Mouse (Mus musculus): ENCODE measurements around the gene Bag2.

- no peak for TF ChIP-seq CTCF (IDR thresholded peaks at IDR 0.05; ENCODE audit: borderline replicate concordance, extremely low read depth, insufficient read depth, insufficient read length)
- no peak for TF ChIP-seq POLR2A (IDR thresholded peaks at IDR 0.05; ENCODE audit: borderline replicate concordance, extremely low read depth, insufficient read depth, insufficient read length, poor library complexity, severe bottlenecking)
Observed at GRCm38 (mm10) chr1:33771621-33772020, 14.0 kb upstream of the Bag2 start.
